Mouse (Mus musculus) brown adipose tissue, adult 24 weeks (tissue): ENCODE results near the gene Luc7l2. TPM values are rescaled to one million over a fixed set of nuclear protein-coding genes. Genes with fewer than 3 reads are reported as not detected.
"Not testable (repeated sequence)": the region's sequence is repeated elsewhere in the genome, so short reads cannot be mapped to it uniquely, and the experiment has no call there.

Experiments used
- H3K27ac ChIP-seq: fragments of 200-500 bp; replicated peaks from 2 replicates; pipeline ENCODE4 v1.5.1; 2012; ENCODE audit warnings: low read depth, mild to moderate bottlenecking, low read length
- H3K4me1 ChIP-seq: fragments of 200-500 bp; 2 replicates; pipeline ENCODE4 v1.6.1; 2012; ENCODE audit warnings: low read length, mixed read lengths; ENCODE audit not compliant: control insufficient read depth, insufficient read depth, insufficient read length
- H3K4me3 ChIP-seq: fragments of 200-500 bp; 2 replicates; pipeline ENCODE4 v1.5.1; 2012; ENCODE audit warnings: low read depth, mild to moderate bottlenecking, low read length, moderate library complexity; ENCODE audit not compliant: insufficient read depth
- polyA plus RNA-seq: library from polyadenylated mRNA; stranded (reverse); fragments of >200 nt; gene quantifications from 2 replicates; pipeline ENCODE4 v1.2.4, GENCODE M21; 2012; ENCODE audit not compliant: missing spikeins, insufficient read depth, insufficient read length

The Luc7l2 gene
- polyA plus RNA-seq, result 68.4 and 83.5 TPM in 2 replicates

DNA sequence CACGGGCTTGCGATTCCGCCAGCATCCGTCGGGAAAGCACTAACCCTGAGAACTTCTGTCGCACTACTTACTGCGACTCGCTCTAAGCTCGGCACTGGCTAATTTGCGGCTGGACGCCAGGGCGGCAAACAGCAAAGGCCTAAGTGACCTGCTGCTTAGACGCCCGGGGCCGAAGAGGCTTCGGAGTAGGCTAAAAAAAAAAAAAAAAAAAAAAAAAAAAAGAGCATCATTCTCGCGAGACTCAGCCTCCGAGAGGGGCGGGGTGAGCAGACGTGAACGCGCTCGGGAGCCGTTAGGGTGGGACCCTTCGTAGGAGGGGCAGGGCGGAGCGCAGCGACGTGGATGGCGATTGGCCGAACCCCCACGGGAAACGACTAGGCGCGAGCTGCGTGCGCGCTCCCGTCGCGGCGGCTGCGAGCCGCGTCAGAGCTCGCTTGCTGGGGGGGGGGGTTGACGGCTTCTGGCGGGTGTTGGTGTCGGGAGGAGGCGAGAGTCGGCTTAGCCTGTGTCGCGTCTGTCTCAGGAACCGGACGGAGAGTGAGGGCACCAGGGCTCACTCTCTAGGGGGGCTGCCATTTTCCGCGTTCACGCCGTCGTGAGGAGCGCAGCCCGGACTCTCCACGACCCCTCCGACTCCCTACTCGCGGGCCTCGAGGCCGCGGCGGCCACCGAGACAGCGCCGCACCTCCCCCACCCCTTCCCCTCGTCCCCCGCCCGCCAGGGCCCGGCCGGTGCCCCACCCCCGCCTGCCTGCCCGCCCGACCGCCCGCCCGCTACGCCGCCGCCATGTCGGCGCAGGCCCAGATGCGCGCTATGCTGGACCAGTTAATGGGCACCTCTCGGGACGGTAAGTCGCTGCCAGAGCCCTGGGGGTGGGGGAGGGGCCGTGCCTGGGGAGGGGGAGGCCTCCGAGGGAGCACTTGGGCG lies at the start of gene Luc7l2:
Gene Luc7l2, plus strand, starts transcription at position 273 of the 927 bp plus-strand sequence.
- Histone ChIP-seq H3K4me1 (peaks cover 3% of the 10 kb centered on the region; the same call in 1 of the 2 replicates), H3K27ac (peak within 1 kb of the TSS; percentile 99), H3K4me3 (peak within 1 kb of the TSS; percentile 94)

DNA sequence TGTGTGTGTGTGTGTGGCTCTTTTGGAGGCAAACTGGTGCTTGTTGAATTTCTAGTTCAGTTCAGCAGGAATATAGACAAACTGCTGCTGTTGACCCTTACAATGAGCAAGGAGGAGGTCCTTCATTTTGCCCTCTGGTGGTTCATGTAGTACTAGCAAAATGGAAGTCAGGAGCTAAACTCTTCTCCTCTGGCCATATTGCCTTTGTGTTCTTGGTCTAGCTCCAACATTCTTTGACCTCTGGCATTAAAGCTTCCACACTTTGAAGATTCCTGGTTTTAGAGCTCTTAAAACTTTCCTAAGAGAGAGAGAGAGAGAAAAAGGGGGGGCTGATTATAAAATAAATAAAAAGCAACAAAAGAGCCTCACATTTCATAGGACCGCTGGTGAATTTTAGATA lies 39.0 kb upstream of the Luc7l2 start:
- H3K4me3 ChIP-seq, result no peak overlapping the region
- H3K4me1 ChIP-seq, result no peaks in the 10 kb centered on the region
- H3K27ac ChIP-seq, result no peak overlapping the region

DNA sequence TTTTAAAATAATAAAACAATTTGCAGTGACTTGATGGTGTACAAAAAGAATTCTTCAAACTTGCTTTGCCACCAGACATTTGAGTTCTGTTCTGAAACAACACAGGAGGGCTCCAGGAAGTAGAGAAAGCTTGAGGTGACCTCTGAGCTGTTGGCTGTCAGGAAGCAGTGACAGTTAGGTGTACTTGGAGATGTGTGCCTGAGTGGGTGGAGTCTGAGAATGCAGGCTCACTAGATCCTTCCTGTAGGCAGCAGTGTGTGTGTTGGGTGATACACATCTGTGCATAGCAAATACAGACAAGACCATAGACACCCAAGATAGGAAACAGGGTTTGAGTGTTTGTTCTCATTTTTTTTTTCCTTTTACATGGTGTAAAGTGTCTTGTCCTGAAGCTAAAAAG lies 38.3 kb upstream of the Luc7l2 start:
- Histone ChIP-seq H3K4me1 (no peaks in the 10 kb centered on the region), H3K4me3 (no peak overlapping the region), H3K27ac (no peak overlapping the region)

DNA sequence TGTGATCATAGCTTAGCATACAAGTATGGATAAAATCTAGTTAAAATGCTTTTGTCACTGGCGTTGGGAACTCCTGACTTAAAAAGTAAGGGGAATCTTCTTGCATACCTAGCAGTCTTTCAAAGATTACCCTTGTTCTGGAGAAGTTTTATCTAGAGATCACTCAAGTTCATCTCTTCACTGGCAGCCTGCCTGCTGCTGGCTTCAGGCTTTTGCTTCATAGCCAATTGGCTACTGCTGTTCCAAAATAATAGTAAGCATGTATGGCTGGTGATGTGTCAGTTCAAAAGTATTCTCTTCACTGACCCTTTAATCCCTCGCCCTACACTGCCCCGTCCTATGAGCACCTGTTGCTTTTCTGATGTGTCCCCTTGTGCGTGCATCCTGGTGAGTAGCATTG lies 35.9 kb upstream of the Luc7l2 start:
- Histone ChIP-seq H3K4me1 (no peaks in the 10 kb centered on the region), H3K4me3 (no peak overlapping the region), H3K27ac (no peak overlapping the region)

DNA sequence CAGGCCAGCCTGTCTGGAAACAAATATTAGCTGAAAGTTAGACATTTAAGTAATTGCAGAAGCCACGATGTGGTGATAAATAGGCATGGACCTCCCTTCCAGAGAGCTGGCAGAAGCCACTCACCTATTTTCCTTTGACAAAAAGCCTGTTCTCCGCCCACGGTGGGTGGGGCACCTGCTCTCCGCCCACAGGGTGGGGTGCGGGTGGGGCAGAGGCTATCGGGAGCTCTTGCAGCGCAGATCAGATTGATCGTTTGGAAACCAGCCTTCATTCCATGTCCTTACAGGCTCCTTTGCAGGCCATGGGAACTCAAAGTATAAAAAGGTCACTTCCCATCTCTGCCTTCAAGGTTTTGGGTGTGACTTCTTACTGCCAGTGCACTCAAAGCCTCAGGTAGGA lies 27.3 kb upstream of the Luc7l2 start:
- Histone ChIP-seq H3K27ac (no peak overlapping the region), H3K4me1 (no peaks in the 10 kb centered on the region)

DNA sequence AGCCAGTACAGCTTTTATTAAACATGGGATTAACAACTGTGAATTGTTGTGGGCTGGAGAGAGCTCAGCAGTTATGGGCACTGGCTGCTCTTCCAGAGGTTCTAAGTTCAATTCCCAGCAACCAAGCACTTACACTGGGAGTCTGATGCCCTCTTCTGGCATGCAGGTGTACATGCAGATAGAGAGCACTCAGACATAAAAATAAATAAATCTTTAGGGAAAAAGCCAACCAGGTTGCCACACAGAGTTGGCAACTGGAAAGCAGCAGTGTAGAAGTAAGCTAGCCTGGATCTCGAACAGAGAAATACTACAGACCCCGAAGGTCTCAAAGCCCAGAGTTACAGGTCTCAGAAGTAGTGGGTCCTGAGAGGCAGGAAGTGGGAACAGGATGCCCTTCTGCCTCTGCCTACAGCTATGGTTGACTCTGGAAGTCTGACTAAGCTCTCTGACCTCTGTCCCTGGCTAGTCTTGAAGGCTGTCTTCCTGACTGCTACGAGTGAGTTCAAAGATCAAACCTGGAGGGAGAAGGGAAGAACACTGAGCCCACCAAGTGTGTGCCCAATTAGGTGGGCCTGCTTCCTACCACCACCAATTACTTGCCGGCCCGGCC lies 19.8 kb upstream of the Luc7l2 start:
- peak overlapping the region; percentile 35 for H3K27ac ChIP-seq
- H3K4me1 ChIP-seq, result 0 out of 2 replicates have a peak, but pooled peaks cover 3% of the 10 kb centered on the region

More for the DNA sequence above, 27.3 kb upstream of the Luc7l2 start:
- no peak overlapping the region for H3K4me3 ChIP-seq

DNA sequence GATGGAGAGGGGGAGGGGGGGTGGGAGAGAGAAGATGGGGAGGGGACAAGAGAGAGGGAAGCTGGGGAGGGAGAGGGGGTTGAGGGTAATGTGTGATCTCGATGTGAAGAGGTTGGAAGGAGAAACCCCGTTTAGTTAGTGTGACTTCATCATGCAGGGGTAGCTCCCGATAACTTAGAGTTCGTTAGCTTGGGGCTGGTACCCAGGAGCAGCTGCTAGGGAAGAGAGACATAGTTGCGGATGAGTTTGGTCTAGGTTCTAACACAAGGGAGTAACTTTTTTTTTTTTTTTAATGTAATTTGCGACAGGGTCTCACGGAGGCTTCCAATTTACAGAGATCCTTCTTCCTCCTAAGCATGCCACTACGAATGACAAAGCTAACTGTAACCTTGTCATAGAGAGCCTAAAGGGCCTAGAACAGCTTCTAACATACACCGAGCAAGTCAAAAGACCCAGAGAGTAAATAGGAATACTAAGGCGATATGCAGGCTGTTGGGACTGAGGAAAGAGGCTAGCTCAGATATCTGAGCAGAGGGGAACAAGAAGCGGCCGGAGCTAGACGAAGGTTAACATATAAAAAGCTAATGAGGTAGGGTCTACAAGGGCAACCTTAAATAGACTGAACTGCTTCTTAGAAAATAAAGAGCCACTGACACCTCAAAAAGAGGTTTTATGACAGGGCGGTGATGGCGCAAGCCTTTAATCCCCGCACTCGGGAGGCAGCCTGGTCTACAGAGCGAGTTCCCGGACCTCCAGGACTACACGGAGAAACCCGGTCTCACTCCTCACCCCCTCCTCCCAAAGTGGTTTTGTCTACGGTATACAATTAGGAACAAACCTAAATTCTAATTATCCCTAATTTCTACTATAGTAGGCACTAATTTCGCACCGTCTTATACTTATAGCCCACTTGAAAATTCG lies 18.4 kb upstream of the Luc7l2 start:
- Histone ChIP-seq H3K27ac (peak overlapping the region; percentile 64), H3K4me3 (peak overlapping the region; percentile 44), H3K4me1 (0 out of 2 replicates have a peak, but pooled peaks cover 3% of the 10 kb centered on the region)

More for the DNA sequence above, 19.8 kb upstream of the Luc7l2 start:
- no peak overlapping the region for H3K4me3 ChIP-seq

DNA sequence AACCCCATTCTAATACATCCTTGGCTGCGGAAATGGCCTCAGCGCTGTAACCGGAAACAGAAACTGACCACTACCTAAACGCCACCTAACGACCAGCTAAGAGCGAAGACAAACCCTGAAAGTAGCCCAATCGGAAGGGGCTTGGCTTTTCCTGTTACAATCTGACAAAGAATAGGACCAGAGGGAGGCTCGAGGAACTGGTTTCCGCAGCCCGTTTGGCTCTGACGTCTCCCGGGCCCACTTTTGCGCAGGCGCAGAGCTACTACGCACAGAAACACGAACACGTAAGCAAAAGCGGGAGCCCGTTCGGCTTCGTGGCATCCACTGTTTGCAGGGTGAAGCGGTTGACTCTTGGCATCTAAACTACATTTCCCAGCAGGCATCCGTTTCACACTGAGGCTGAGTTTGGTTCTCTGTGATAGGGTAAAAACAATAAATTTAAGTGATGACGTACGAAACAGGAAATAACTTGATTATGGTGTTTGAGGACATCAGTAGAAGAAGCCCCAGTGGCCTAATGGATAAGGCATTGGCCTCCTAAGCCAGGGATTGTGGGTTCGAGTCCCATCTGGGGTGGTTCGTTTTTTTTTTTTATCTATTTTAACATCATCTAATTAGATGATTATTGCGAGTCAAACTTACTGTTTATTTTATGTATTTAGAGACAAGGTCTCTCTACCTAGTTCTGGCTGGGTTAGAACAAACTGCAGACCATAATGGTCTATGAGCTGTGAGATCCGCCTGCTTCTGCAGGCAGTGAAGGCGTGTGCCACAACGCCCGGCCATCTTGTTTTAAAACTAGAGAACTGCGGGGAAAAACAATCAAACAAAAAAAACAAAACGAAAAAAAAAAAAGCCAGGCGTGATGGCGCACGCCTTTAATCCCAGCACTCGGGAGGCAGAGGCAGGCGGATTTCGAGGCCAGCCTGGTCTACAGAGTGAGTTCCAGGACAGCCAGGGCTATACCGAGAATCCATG lies 17.4 kb upstream of the Luc7l2 start, which contains the start of gene Fmc1:
Gene Fmc1, plus strand, starts transcription at position 75 of the 978 bp plus-strand sequence.
- 0 out of 2 replicates have a peak, but pooled peaks cover 3% of the 10 kb centered on the region for H3K4me1 ChIP-seq
- peak within 1 kb of the TSS; percentile 76 for H3K4me3 ChIP-seq
- H3K27ac ChIP-seq, result peak within 1 kb of the TSS; percentile 84

DNA sequence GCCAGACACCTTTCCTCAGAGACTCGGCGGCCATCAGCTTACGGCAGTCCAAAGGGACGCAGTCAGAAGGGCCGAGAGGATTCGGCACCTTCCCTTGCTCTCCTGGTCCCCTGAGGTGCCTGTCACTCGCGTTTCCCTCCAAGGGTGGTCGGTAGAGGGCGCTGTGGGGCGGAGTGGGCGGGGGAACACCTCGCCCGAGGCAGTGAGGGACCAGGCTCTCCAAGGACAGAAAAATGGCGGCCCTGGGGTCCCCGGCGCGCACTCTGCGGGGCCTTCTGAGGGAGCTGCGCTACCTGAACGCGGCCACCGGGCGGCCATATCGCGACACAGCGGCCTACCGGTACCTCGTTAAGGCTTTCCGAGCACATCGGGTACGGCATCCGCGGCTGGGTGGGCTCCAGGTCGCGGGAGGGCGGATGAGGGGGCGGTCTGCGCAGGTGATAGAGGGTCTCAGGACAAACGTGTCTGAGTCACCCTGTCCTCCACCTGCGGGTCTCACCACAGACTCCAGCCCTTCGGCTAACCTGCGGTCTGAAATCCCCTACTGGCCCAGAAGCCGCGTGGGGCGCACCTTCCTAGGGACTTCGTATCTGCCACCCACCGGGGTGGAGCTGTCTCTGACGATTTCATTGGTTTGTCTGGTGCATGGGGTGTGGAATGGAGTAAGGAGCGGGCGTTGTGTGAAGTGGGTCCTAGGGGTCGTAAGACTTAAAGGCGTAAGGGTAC lies 16.3 kb upstream of the Luc7l2 start:
- Histone ChIP-seq H3K4me1 (0 out of 2 replicates have a peak, but pooled peaks cover 3% of the 10 kb centered on the region), H3K27ac (peak overlapping the region; percentile 84), H3K4me3 (peak overlapping the region; percentile 76)

DNA sequence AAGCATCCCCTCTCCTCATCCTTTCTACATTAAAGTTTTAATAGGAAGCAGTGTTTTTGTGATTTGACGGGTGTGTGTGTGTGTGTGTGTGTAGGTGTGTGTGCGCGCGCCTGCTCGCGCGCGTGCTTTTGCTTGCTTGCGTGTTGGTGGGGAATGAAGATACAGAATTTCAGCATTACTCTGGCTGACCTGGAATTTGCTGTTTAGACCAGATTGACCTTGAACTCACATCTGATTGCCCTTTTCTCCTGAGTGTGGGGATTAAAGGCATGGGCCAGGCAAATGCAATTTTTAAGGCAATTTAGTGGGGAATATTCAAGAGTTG lies 15.8 kb upstream of the Luc7l2 start:
- H3K4me3 ChIP-seq, result peak overlapping the region; percentile 76
- peak overlapping the region; percentile 82 for H3K27ac ChIP-seq
- H3K4me1 ChIP-seq, result 0 out of 2 replicates have a peak, but pooled peaks cover 3% of the 10 kb centered on the region

DNA sequence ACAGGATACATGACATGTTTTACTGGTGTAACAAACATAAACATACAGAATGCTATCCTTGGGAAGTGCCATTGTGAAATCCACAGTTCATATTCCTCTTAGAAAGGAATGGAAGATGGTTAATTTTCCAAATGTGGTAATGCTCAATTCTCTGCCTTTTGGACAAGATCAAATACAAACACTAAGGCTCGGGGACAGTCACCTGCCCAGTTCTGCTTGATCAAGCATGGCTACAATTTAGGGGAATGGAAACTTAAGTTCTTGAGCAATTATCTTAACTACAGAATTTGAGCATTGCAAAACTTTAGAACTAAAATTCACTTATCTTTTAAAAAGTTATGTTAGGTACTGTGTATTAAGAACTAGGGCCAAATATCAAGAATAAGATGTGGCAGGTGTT lies 15.3 kb upstream of the Luc7l2 start:
- no peak overlapping the region for H3K27ac ChIP-seq
- 0 out of 2 replicates have a peak, but pooled peaks cover 3% of the 10 kb centered on the region for H3K4me1 ChIP-seq
- no peak overlapping the region for H3K4me3 ChIP-seq

DNA sequence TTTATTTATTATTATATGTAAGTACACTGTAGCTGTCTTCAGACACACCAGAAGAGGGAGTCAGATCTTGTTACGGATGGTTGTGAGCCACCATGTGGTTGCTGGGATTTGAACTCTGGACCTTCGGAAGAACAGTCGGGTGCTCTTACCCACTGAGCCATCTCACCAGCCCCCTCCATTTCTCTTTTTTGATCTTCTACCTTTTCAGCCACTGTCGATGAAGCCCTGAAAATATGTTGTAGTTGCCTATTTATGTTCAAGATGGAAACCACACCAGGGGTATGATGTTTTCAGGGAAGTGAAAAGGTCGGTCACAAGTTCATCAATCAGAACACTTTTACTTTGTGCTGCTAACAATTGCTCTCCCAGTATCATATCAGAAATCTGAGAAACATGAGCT lies 7.0 kb upstream of the Luc7l2 start:
- H3K27ac ChIP-seq, H3K4me3 ChIP-seq, H3K4me1 ChIP-seq: not testable (repeated sequence)

DNA sequence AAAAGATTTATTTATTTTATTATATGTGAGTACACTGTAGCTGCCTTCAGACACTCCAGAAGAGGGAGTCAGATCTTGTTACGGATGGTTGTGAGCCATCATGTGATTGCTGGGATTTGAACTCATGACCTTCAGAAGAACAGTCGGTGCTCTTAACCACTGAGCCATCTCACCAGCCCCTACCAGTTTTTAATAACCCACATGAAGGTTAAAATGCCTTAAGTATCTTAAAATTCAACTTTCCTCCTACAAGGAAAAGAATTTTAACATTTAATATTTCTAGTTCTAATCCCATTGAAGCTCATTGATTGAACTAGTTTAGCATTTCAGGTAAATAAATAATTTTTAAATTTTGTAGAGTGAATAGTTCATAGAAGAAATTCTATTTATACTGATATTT lies 4.1 kb upstream of the Luc7l2 start:
- not testable (repeated sequence) for H3K4me3 ChIP-seq, H3K4me1 ChIP-seq

More for the DNA sequence above, 4.1 kb upstream of the Luc7l2 start:
- H3K27ac ChIP-seq, result not testable (repeated sequence)
